Mouse (Mus musculus): Measurements from ENCODE around the gene Ccdc163.

GRCm38 (mm10) chr4:116764001-116764400, 55.7 kb downstream of the Ccdc163 start:
- TF ChIP-seq CTCF (conservative IDR thresholded peaks at IDR 0.05; ENCODE audit: low read length) (no peak), NANOG (IDR thresholded peaks at IDR 0.05; ENCODE audit: borderline replicate concordance, low read length) (no peak)
